Mouse (Mus musculus) left cerebral cortex, postnatal 10 days (tissue): ENCODE measurements around the gene Hist1h3i. TPM values are rescaled to one million over a fixed set of nuclear protein-coding genes. Genes with fewer than 3 reads are reported as not detected.
"Not testable (repeated sequence)": the region's sequence is repeated elsewhere in the genome, so short reads cannot be mapped to it uniquely, and the experiment has no call there.

ENCODE experiments used
- DNase-seq, 2 experiments: peaks; one replicate each; pipeline ENCODE4 v3.0.0; 2021 to 2022; ENCODE audit warnings: low spot score in 2 of 2, mixed read lengths in 1 of 2; ENCODE audit errors: extremely low spot score in 1 of 2
- intact Hi-C: fragments of 180-260 bp; cut with DNase I; formaldehyde crosslinking; loops from one replicate; pipeline ENCODE4 v1.15.1; 2025
- total RNA-seq, 2 experiments: library from RNA; stranded (reverse); gene quantifications; 2 replicates each; pipeline ENCODE4 v1.2.3; 2021

Gene Hist1h3i
- 10 to 100 TPM; 53.5 to 57.3 TPM for total RNA-seq

DNA sequence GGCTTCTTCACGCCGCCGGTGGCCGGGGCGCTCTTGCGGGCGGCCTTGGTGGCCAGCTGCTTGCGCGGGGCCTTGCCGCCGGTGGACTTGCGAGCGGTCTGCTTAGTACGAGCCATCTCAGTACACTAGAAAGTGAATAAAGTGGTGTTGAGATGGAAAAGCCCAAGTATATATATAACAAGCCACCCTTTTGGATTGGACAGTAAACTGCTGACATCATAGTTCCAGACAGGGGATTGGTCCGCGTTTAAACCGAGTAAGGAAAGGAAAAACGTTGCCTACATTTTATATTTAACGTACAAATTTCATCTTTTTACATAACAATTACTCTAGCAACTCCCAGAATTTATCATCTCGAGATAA is at the start of gene Hist1h3i:
Gene Hist1h3i, minus strand, starts transcription at position 116 of the 363 bp plus-strand sequence.
- intact Hi-C loops, result no loop called here
- peak; percentile 28 to 81 for DNase-seq

- DNase-seq, intact Hi-C loops: not testable (repeated sequence)
These were observed 48.5 kb upstream of the Hist1h3i start, which contains the start of gene Hist1h4n for GRCm38 (mm10) chr13:21831418-21832394. TSS of gene Hist1h4n (minus strand) at chr13:21832196.

DNA sequence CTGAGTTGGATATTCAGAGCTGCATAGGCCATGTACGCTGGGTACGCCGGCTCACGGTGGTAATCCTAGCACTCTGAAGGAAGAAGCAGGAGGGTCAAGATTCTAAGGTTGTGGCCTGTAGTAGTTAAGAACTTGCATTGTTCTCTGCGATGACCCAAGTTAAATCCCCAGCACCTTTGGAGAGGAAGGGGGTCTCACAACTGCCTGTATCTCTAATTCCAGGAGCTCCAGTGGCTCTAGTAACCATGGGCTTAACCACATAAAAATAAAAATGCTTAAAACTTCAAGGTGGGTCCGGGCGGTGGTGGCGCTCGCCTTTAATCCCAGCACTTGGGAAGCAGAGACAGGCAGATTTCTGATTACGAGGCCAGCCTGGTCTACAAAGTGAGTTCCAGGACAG is 47.2 kb upstream of the Hist1h3i start:
- intact Hi-C loops, result no loop called here
- peak in 1 of 2 experiments; percentile 7 for DNase-seq

DNA sequence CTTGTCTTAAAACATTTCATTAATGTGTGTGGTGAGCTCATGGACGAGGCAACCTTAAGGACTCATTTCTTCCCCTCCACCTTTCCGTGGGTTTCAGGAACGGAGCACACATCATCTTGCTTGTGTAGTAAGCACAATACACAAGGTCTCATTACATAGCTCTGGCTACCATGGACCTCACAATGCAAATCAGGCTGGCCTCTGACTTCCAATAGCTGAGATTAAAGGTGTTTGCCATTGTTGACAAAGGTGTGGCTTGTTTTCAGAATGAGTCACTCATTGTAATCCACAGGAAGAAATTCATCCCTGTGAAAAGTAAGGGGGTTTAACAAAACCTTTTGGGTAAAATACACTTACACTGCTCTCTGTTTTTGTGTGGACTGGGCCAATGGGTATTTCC is 45.3 kb upstream of the Hist1h3i start:
- intact Hi-C loops, result no loop called here
- DNase-seq, result no peak

DNA sequence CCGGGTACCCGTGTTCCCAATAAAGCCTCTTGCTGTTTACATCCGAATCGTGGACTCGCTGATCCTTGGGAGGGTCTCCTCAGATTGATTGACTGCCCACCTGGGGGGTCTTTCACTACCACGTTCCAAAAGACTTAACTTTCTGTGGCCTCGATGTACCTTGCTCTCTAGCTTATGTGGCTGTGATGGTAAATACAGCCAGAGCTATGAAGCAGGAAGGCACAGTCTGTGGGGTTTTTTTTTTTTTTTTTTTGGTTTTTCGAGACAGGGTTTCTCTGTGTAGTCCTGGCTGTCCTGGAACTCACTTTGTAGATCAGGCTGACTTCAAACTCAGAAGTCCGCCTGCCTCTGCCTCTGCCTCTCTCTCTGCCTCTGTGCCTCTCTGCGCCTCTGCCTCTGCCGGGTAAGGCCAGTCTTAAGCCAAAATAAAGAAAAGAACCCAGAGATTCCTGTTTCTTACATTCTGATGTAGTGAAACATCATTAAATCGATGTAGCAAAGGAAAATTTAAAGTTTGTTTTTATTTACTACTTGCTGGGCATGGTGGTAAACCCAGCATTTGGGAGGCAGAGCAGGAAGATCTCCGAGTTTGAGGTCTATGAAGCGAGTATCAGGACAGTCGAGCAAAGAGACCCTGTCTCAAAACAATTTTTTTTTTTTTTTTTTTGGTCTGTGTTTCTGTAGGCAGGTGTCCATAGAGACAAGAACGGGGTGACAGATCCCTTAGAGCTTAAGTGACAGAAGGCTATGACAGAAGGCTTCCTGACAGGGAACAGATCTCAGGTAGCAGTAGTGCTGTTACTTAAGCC is 37.1 kb upstream of the Hist1h3i start:
- intact Hi-C loops, result not testable (repeated sequence)

DNA sequence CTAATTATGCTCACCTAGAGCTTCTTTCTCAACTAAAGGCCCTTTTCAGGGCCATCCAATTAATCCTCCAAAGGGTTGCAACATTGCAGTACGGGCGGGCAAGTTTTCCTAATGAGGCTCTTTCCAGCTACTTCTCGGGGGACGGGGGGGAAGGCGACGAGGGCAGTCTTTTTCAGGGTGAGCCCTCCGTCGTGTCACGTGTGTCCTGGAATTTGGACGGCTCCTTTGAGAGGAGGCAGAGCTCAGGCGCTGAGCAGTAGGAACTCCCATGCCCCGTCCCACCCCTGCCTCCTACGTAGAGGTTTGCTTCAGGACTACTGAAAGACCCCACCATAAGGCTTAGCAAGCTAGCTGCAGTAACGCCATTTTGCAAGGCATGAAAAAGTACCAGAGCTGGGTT is 28.9 kb upstream of the Hist1h3i start:
- DNase-seq, intact Hi-C loops: not testable (repeated sequence)

More for the DNA sequence above, 37.1 kb upstream of the Hist1h3i start:
- DNase-seq, result not testable (repeated sequence)

DNA sequence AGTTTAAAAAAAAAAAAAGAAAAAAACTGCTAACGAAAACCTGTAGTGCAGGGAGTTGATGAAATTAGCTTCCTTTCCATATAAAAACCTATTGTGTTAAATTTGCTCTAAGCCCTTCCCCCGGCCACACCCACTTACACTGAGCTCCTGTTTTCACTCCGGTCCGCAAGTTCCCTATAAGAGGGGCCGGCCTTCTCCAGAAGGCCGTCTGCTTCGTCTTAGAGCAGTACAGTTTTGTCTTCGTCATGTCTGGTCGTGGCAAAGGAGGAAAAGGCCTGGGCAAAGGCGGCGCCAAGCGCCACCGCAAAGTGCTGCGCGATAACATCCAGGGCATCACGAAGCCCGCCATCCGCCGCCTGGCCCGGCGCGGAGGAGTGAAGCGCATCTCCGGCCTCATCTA is 28.4 kb upstream of the Hist1h3i start, which contains the start of gene Hist1h4m:
Gene Hist1h4m, plus strand, starts transcription at position 208 of the 400 bp plus-strand sequence.
- intact Hi-C loops, DNase-seq: not testable (repeated sequence)

DNA sequence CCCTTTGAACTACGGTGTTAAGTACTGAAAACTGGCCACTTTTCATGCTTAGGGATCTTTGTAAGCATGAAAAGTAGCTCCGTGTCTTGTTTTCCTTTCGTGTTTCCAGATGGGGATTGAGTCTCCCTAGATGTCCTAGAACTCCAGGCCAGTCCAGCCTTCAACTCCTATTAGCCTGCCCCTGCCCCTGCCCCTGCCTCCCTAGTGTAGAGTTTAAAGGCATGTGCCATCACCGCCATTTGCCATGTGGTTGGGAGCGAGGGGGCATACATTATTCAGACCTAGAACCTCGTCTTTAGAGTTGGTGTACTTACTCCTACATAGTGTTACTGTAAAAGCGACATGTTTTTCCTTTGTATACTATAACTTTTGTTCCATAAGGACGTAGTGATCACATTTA is 27.9 kb upstream of the Hist1h3i start:
- intact Hi-C loops, DNase-seq: not testable (repeated sequence)

- DNase-seq, intact Hi-C loops: not testable (repeated sequence)
These were observed 26.9 kb upstream of the Hist1h3i start, which contains the start of the genes Hist1h2bq and Hist1h2ao for GRCm38 (mm10) chr13:21810073-21810472. TSS of gene Hist1h2bq (minus strand) at chr13:21810197. TSS of gene Hist1h2ao (plus strand) at chr13:21810465.

GRCm38 (mm10) chr13:21803058-21803457 is 19.9 kb upstream of the Hist1h3i start:
- DNase-seq, intact Hi-C loops: not testable (repeated sequence)

GRCm38 (mm10) chr13:21797163-21797562 is 14.0 kb upstream of the Hist1h3i start:
- intact Hi-C loops, DNase-seq: not testable (repeated sequence)

DNA sequence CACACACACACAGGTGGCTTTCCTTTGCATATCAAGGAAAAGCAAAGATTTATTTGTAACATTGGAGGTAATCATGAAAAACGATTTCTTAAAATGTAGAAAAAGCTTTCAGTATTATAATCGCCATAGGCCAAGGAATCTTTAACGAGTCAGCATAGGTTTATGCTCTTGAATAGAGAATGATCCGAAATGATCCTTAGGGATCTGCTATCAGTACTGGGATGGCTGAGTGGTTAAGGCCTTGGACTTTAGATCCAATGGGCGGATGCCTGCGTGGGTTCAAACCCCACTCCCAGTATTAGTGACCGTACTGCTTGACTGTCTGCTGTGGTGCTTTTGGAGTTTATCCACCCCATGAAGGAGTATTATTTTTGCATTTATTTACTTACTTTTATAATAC is 12.4 kb upstream of the Hist1h3i start:
- DNase-seq, result no peak
- intact Hi-C loops, result no loop called here

DNA sequence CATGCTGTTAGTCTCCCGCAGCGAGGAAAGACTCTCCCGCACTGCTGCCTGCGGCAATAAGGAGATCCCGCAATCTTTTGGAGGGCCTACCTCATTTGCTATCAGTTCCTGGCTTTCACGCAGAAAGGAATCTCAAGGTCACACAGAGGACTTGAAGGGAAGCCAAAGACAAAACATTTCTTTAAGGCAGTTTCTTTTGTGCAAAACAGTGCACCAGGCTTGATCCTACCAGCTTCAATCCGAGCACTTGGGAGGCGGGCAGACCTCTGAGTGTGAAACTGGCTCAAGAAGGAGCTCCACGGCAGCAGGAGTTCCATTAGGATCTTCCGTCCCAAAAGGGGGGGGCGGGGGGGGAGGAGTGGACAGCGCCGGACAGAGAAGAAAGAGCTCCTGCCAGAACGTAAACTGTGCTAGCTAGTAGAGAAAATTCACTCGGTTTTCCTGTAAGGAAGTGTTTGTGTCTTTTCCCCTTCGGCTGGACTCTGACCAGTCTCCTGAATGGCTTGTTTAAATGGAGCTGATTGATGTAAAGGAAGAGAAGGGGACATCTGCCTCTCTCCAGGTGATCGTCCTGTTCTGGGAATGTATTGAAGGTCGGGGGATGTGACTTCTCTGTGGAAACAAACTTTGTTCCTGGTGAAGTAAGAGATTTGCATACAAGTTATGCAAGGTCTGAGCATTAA is 7.6 kb upstream of the Hist1h3i start:
- intact Hi-C loops, result no loop called here
- no peak for DNase-seq

- no peak for DNase-seq
- intact Hi-C loops, result no loop called here
These were observed 6.8 kb upstream of the Hist1h3i start for GRCm38 (mm10) chr13:21789925-21790324.

DNA sequence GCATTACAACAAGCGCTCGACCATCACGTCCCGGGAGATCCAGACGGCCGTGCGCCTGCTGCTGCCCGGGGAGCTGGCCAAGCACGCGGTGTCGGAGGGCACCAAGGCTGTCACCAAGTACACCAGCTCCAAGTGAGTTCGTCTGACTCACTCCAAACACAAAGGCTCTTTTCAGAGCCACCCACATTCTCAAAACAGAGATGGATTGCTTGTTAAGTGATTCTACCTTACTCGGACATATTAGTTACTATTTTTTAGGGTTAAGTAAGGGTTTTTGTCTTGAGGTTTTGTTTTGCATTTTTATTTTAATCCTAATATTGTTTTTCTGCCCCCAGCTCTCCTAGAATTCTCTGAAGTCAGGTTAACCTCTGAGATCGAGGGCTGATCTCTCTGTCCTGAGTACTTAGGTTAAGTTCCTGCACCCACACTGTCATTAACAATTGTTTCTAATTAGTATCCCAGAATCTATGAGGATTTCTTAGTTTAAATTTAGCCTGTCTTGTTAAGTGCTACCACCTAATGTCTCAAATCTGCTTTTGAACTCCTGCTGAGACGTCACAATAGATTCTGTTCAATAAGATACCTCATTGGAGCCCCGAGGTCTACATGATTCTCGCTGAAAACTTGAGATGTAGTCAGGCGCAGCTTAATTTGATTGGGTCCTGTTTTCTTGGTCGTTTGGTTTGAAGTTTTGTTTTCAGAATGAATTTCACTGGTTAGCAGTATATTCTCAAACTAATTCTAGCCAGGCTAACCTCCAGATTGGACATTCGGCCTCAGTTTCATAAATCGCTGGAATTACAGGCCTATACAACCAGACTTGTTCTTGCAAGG is 4.8 kb upstream of the Hist1h3i start:
- no peak for DNase-seq
- intact Hi-C loops, result no loop called here

DNA sequence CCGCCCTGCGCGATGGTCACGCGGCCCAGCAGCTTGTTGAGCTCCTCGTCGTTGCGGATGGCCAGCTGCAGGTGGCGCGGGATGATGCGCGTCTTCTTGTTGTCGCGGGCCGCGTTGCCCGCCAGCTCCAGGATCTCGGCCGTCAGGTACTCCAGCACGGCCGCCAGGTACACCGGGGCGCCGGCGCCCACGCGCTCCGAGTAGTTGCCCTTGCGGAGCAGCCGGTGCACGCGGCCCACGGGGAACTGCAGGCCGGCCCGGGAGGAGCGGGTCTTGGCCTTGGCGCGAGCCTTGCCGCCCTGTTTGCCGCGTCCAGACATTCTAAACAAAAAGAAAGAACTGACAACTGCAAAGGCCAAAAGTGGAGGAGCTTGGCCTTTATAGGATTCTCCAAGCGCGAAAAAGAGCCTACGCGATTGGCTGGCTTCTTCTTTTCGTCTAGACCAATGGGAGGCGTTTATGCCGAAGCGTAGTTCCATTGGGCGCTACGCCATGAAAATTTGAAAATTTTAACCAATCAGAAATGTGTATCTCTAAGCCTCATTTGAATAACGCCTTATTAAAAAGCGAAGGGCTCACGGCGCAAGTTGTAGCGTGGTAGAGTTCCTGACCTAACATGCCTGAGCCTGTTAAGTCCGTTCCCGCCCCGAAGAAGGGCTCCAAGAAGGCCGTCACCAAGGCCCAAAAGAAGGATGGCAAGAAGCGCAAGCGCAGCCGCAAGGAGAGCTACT is 3.9 kb upstream of the Hist1h3i start, which contains the start of the genes Hist1h2an and Hist1h2bp:
Gene Hist1h2an, minus strand, starts transcription at position 320 of the 731 bp plus-strand sequence.
Gene Hist1h2bp, plus strand, starts transcription at position 563 of the 731 bp plus-strand sequence.
- DNase-seq, result peak; percentile 87 to 99
- intact Hi-C loops, result not testable (repeated sequence)
